Mouse (Mus musculus): ENCODE measurements at regions not wholly inside any gene's neighbourhood (a gene's known extent, or its start where the extent isn't known, plus 50 kb on each side); places are given as distances from the start of the nearest gene placed in this dataset.

DNA sequence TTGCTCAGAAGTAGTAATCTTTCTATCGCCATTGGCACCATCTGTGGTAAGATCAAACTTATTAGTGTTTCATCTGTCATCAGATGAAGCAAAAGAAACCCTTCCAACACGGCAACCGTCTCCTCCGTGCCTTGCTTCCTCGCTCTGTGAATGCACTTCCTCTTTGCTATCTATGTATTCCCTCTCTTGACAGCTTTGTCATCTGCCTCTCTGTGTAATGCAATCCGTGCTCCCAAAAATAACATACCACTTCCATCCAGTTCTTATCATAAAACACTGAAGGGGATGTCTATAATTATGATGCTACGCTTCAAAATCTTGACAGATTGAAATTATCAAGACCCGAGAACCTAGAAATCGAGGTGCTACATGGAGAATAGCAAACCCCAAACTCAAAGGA, 123.2 kb downstream of the Cartpt start:
- Histone ChIP-seq H3K4me3 (no peak overlapping the region), H3K27ac (no peak overlapping the region), H3K4me2 (replicated peaks) (no peak overlapping the region), H3K36me3 (no peaks in the 10 kb centered on the region), H3K9ac (no peak overlapping the region), H3K4me1 (peaks cover 15% of the 10 kb centered on the region), H3K9me3 (replicated peaks) (no peaks in the 10 kb centered on the region), H3K27me3 (no peaks in the 10 kb centered on the region)
- no peak for ATAC-seq (ENCODE audit: low FRiP score)
- 85% methylated on average over 9 of the region's 9 CpGs for WGBS

DNA sequence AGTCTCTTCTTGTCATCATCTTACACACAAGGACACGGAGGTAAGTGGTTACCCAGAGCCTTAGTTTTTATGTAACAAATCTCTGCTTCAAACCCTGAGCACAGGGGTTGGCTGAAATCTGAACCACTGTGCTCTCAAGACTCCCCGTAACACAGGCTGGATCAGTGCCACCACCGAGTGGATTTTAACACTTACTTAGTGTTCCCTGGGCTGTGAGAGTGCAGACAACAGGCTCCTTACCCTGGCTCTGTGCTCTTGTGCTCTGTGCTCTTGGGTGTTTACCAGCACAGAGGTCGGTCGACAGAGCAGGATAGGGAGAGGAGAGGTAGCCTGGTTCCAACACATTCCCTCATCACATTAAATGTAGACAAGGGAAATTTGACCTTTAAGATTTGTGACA, 134.9 kb downstream of the Cartpt start:
- ATAC-seq (ENCODE audit: low FRiP score), result no peak
- H3K27ac ChIP-seq, result no peak overlapping the region; the same call in 1 of the 2 replicates
- no peaks in the 10 kb centered on the region for H3K27me3 ChIP-seq
- H3K4me1 ChIP-seq, result peaks cover 19% of the 10 kb centered on the region
- H3K36me3 ChIP-seq, result no peaks in the 10 kb centered on the region
- WGBS, result 59% methylated on average over 5 of the region's 5 CpGs
- H3K9me3 ChIP-seq (replicated peaks), result no peaks in the 10 kb centered on the region
- no peak overlapping the region for H3K4me3 ChIP-seq
- H3K9ac ChIP-seq, result no peak overlapping the region
- H3K4me2 ChIP-seq (replicated peaks), result no peak overlapping the region

DNA sequence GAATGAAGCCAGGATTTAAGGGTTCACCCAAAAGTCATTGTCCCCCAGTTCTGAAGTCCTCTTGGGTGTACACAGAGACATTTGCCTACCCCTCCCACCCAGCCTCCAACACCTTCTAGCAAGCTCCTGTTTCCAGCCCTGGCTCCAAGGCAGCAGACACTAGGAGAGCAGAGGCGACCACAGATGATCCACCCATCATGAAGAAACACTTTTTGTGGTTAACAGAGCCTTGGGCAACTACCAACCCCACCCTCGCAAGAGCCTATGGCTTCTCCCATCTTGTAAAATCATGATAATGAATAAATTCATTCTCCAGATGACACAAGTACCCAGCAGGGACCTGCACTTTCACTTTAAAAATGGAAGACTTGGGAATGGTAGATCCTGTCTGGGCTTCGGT, 136.1 kb downstream of the Cartpt start:
- Histone ChIP-seq H3K4me3 (no peak overlapping the region), H3K36me3 (no peaks in the 10 kb centered on the region), H3K4me2 (replicated peaks) (no peak overlapping the region), H3K4me1 (peaks cover 19% of the 10 kb centered on the region), H3K27ac (no peak overlapping the region), H3K9me3 (replicated peaks) (no peaks in the 10 kb centered on the region), H3K27me3 (no peaks in the 10 kb centered on the region), H3K9ac (no peak overlapping the region)
- no peak for ATAC-seq (ENCODE audit: low FRiP score)
- 82% methylated on average over 3 of the region's 3 CpGs for WGBS

DNA sequence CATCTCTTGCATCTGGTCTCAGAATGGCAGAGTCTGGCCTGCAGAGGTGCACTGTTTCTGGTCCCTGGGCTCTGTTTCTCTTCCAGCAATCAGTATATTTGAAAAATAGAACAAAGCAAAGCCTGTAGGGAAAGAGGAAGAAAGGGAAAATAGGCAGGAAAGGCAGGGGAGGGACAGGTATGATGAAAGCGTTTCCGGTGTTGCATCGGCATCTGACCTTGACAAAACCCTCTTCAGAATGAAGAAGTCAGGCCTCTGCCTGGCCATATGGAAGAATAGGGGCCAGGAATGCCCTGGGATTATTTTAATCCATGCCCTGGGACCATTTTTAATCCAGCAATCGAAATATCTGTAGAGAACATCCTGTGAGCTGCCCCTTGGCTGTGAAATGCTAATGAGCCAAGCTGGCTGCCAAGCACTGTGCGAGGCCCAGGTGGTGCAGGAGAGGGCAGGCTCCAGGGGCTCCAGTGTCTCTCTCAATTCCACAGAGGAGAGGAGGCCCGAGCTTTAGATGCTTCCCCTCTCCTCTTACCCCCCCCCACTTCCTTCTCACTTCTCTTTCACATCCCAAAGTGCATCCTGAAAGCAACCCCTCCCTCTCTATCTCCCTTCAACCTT, 136.7 kb downstream of the Cartpt start:
- WGBS, result 62% methylated on average over 6 of the region's 6 CpGs
- Histone ChIP-seq H3K4me2 (replicated peaks) (no peak overlapping the region), H3K36me3 (no peaks in the 10 kb centered on the region), H3K27ac (peak overlapping the region; percentile 46; the same call in 1 of the 2 replicates), H3K27me3 (no peaks in the 10 kb centered on the region), H3K4me3 (no peak overlapping the region), H3K9ac (no peak overlapping the region), H3K4me1 (peaks cover 19% of the 10 kb centered on the region), H3K9me3 (replicated peaks) (no peaks in the 10 kb centered on the region)
- ATAC-seq (ENCODE audit: low FRiP score), result peak; percentile 67

DNA sequence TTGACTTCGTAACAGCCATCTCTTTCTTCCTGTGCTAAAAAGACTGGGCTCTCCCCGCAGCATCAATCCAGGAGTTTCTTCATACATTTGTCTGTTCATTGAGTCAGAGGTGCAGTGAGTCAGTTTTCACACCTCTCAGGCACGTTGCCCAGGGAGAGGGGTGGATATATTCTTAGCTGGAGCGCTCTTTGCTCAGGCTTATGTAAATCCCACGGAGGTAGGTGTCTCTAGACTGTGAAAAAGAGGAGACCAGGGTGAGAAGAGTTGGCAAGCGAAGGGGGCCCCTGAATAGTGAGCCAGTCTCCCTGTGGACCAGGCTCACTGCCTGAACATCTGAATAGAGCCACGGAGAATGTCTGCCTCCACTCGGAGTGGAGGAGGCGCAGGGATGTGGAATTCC, 139.0 kb downstream of the Cartpt start:
- H3K4me3 ChIP-seq, result no peak overlapping the region
- no peak overlapping the region for H3K4me2 ChIP-seq (replicated peaks)
- no peaks in the 10 kb centered on the region for H3K9me3 ChIP-seq (replicated peaks)
- H3K9ac ChIP-seq, result no peak overlapping the region
- H3K27me3 ChIP-seq, result no peaks in the 10 kb centered on the region
- no peaks in the 10 kb centered on the region for H3K36me3 ChIP-seq
- H3K4me1 ChIP-seq, result peaks cover 19% of the 10 kb centered on the region
- 80% methylated on average over 9 of the region's 9 CpGs for WGBS
- ATAC-seq (ENCODE audit: low FRiP score), result no peak
- H3K27ac ChIP-seq, result no peak overlapping the region

DNA sequence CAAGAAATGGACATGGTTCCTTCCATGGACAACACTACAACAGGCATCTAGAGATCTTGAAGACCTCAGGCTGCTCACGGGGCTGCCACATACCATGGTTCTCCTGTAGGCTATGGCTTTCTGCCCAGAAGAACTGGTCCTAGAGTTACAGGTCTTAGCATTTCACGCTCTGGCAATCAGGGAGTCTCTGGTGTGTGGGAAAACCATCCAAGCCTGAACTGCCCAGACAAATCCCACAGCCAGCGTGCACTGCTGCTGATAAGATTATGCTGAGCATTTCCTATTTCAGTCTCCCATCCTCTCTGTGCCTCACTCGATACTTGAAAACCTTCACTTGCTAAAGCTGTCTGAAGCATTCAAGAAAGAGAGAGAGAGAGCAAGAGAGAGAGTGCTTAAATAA, 139.5 kb downstream of the Cartpt start:
- H3K9me3 ChIP-seq (replicated peaks), result no peaks in the 10 kb centered on the region
- 82% methylated on average over 4 of the region's 4 CpGs for WGBS
- no peak for ATAC-seq (ENCODE audit: low FRiP score)

DNA sequence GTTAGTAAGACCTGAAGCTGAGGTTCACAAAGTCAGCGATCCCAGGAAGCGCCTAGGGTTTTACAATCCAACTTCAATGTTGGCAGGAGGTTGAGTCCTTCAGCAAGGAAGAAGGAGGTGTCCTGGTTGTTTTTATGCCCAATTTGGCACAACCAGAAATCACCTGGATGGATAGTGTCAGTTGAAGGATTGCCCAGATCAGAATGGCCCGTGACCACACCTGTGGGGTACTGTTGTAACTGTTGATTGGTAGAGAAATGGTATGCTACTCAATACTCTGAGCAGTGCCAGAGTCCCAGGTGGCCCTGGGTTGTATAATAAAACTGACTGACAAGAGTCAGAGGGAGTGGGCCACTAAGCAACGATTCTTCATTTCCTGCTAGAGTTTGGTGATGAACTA, 140.2 kb downstream of the Cartpt start:
- no peak overlapping the region for H3K4me2 ChIP-seq (replicated peaks)
- no peak for ATAC-seq (ENCODE audit: low FRiP score)
- H3K27me3 ChIP-seq, result no peaks in the 10 kb centered on the region
- H3K4me1 ChIP-seq, result peaks cover 16% of the 10 kb centered on the region
- H3K9ac ChIP-seq, result no peak overlapping the region
- no peak overlapping the region for H3K4me3 ChIP-seq
- WGBS, result 82% methylated on average over 4 of the region's 4 CpGs
- H3K36me3 ChIP-seq, result no peaks in the 10 kb centered on the region
- H3K27ac ChIP-seq, result no peak overlapping the region
- no peaks in the 10 kb centered on the region for H3K9me3 ChIP-seq (replicated peaks)

More for the DNA sequence above, 139.5 kb downstream of the Cartpt start:
- Histone ChIP-seq H3K36me3 (no peaks in the 10 kb centered on the region), H3K9ac (no peak overlapping the region), H3K27me3 (no peaks in the 10 kb centered on the region), H3K4me3 (no peak overlapping the region), H3K4me1 (peaks cover 19% of the 10 kb centered on the region), H3K4me2 (replicated peaks) (no peak overlapping the region), H3K27ac (no peak overlapping the region)

DNA sequence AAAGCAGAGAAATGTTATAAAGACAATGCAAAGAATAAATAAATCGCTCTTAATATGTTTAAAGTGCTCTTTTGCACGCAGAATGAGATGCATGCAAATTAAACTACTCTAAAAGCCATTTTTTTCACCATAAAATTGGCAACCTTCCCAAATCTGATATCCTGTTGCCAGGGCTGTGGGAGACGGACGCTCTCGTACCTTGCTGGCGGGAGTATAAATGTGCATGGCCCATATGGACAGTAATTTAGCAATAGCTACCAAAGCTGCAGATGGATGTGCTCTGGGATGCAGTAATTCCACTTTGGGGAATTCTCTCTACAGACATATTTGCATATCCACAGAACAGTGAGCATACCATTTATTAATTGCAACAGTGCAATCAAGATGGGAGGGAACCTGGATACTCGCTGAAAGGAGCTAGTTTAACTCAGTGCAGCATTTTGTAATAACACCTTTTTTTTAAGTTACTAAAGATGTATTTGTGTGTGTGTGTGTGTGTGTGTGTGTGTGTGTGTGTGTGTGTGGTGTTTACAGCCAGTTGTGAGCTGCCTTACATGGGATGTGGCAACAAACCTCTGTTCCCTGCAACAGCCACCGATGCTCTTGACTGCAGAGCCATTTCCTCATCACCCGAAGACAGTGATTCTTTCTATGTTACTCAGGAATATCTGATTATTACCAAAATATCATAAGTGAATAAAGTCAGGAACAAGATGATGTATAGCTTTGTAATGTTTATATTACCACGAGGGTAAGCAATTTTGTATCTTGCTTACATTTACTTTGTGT, 141.4 kb downstream of the Cartpt start:
- WGBS, result 59% methylated on average over 10 of the region's 10 CpGs
- no peaks in the 10 kb centered on the region for H3K27me3 ChIP-seq
- H3K4me3 ChIP-seq, result no peak overlapping the region
- no peak overlapping the region for H3K27ac ChIP-seq
- H3K4me1 ChIP-seq, result peaks cover 11% of the 10 kb centered on the region
- no peak overlapping the region for H3K9ac ChIP-seq
- ATAC-seq (ENCODE audit: low FRiP score), result peak; percentile 89
- no peaks in the 10 kb centered on the region for H3K9me3 ChIP-seq (replicated peaks)
- H3K4me2 ChIP-seq (replicated peaks), result no peak overlapping the region
- no peaks in the 10 kb centered on the region for H3K36me3 ChIP-seq

DNA sequence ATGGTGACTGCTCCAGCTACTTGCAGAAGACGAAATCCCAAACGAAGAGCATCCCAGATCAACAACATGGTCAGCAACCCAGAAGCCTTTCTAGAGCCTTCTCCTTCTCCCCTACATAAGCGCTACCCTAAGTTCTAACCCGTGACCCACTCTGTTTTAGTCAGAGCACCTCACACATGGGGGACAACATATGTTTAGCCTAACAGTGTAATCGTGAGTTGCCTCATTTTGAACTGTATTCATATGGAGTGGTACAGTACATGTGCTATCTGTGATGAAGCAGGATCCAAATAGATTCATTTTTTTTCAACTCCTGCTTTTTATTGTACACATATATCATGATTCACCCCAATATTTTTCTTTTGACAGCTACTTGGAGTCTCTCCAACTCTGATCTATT, 146.2 kb downstream of the Cartpt start:
- no peak overlapping the region for H3K4me3 ChIP-seq
- no peak overlapping the region for H3K9ac ChIP-seq
- H3K36me3 ChIP-seq, result no peaks in the 10 kb centered on the region
- 83% methylated on average over 5 of the region's 5 CpGs for WGBS
- H3K27me3 ChIP-seq, result no peaks in the 10 kb centered on the region
- H3K27ac ChIP-seq, result no peak overlapping the region
- no peaks in the 10 kb centered on the region for H3K9me3 ChIP-seq (replicated peaks)
- no peaks in the 10 kb centered on the region for H3K4me1 ChIP-seq
- H3K4me2 ChIP-seq (replicated peaks), result no peak overlapping the region
- no peak for ATAC-seq (ENCODE audit: low FRiP score)

DNA sequence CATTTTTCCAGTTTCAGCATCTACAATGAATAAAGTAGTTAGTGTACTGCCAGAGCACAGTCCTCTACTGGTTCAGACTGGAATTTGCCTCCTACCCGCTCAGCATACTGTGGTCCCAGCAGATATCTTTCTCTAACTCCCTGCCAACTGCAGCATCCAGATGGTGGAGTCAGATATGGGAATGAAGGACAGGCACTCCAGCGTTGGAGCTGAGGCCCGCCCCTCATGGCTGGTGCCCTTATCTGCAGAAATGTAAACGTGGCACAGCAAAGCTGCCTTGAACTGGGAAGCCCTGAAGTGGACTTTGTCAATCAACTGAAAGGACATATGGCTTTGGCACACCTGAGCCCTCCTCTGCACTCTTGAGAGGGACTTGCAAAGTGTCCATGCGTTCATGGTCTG, 146.6 kb downstream of the Cartpt start:
- H3K4me2 ChIP-seq (replicated peaks), result no peak overlapping the region
- no peaks in the 10 kb centered on the region for H3K27me3 ChIP-seq
- no peaks in the 10 kb centered on the region for H3K36me3 ChIP-seq
- no peaks in the 10 kb centered on the region for H3K4me1 ChIP-seq
- no peak overlapping the region for H3K4me3 ChIP-seq
- no peaks in the 10 kb centered on the region for H3K9me3 ChIP-seq (replicated peaks)
- H3K27ac ChIP-seq, result no peak overlapping the region
- ATAC-seq (ENCODE audit: low FRiP score), result no peak
- H3K9ac ChIP-seq, result no peak overlapping the region
- 59% methylated on average over 5 of the region's 5 CpGs for WGBS

DNA sequence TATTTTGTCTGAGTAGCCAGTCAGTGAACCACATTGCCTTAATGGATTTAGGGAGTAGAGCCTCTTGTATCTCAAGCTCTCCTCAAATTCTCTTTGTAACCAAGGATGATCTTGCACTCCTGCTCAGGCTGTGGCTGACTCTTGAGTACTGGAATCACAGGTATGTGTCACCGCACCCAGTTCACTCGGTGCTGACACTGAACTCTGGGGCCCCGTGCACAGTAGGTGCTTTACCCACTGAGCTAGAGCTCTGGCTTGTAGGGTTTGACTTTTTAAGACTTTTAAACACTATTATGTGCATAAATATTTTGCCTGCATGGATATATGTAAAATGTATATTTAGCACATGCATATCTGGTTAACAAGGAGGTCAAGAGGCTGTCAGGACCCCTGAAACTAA, 147.4 kb downstream of the Cartpt start:
- no peaks in the 10 kb centered on the region for H3K27me3 ChIP-seq
- no peak for ATAC-seq (ENCODE audit: low FRiP score)
- 84% methylated on average over 3 of the region's 3 CpGs for WGBS

DNA sequence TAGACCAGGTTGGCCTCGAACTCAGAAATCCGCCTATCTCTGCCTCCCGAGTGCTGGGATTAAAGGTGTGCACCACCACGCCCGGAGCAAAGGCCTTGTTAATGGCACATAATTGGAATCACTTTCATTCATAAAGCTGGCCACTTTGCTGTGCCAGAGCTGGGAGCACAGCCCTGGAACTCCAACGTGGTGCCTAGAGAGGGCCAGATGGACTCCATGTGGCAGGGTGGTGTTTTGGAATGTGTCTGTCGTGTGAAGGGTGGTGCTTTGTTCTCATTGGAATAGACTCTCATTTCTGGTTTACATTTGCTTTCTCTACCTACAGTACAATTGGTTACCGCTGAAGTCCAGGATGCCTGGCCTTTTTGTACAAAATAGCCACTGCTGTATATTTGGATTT, 150.2 kb downstream of the Cartpt start:
- no peaks in the 10 kb centered on the region for H3K27me3 ChIP-seq
- WGBS, result 86% methylated on average over 8 of the region's 8 CpGs

More for the DNA sequence above, 147.4 kb downstream of the Cartpt start:
- H3K4me1 ChIP-seq, result no peaks in the 10 kb centered on the region
- H3K36me3 ChIP-seq, result no peaks in the 10 kb centered on the region
- H3K4me2 ChIP-seq (replicated peaks), result no peak overlapping the region
- H3K9me3 ChIP-seq (replicated peaks), result no peaks in the 10 kb centered on the region
- no peak overlapping the region for H3K9ac ChIP-seq
- no peak overlapping the region for H3K27ac ChIP-seq
- no peak overlapping the region for H3K4me3 ChIP-seq

DNA sequence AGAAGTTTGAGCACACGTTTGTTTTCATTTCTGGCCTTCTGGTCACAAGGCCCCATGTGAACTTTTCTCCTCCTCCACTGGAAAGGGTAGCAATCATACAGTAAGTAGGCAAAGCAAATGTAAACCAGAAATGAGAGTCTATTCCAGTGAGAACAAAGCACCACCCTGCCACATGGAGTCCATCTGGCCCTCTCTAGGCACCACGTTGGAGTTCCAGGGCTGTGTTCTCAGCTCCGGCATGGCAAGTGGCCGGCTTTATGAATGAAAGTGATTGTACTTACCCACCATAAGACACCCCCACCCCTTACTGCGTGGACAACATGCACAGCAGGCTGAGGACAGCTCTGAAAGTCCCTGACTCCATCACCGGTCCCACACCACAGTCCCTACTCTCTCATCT, 151.5 kb downstream of the Cartpt start:
- no peak overlapping the region for H3K4me3 ChIP-seq
- no peak overlapping the region for H3K27ac ChIP-seq
- H3K4me2 ChIP-seq (replicated peaks), result no peak overlapping the region
- WGBS, result 67% methylated on average over 6 of the region's 6 CpGs
- H3K4me1 ChIP-seq, result peaks cover 11% of the 10 kb centered on the region
- no peak for ATAC-seq (ENCODE audit: low FRiP score)
- no peaks in the 10 kb centered on the region for H3K9me3 ChIP-seq (replicated peaks)
- no peaks in the 10 kb centered on the region for H3K27me3 ChIP-seq
- H3K9ac ChIP-seq, result no peak overlapping the region
- H3K36me3 ChIP-seq, result no peaks in the 10 kb centered on the region

More for the DNA sequence above, 150.2 kb downstream of the Cartpt start:
- no peaks in the 10 kb centered on the region for H3K9me3 ChIP-seq (replicated peaks)
- no peaks in the 10 kb centered on the region for H3K36me3 ChIP-seq
- H3K4me1 ChIP-seq, result no peaks in the 10 kb centered on the region
- no peak for ATAC-seq (ENCODE audit: low FRiP score)
- no peak overlapping the region for H3K9ac ChIP-seq
- H3K4me2 ChIP-seq (replicated peaks), result no peak overlapping the region
- H3K4me3 ChIP-seq, result no peak overlapping the region
- no peak overlapping the region for H3K27ac ChIP-seq
